Mouse (Mus musculus) stomach, postnatal 0 days (tissue): ENCODE results near the gene Rpl14. TPM values are rescaled to one million over a fixed set of nuclear protein-coding genes. Genes with fewer than 3 reads are reported as not detected.

ENCODE experiments used
- ATAC-seq: fragments of 200-750 bp; cut with Nextera tagmentation; 2 replicates; pipeline ENCODE4 v1.8.0; 2017; ENCODE audit not compliant: low FRiP score, low TSS enrichment
- DNase-seq: peaks from one replicate; pipeline ENCODE4 v3.0.0-alpha.2; 2016; ENCODE audit warnings: low spot score
- H3K27ac ChIP-seq: fragments of 300-500 bp; sonication (generic); replicated peaks from 2 replicates; pipeline ENCODE4 v1.5.1; 2014; ENCODE audit warnings: mild to moderate bottlenecking, control low read depth
- H3K27me3 ChIP-seq: fragments of 300-500 bp; sonication (generic); 2 replicates; pipeline ENCODE4 v1.6.1; 2014; ENCODE audit warnings: low read length; ENCODE audit not compliant: control insufficient read depth, insufficient read depth
- H3K36me3 ChIP-seq: fragments of 300-500 bp; sonication (generic); 2 replicates; pipeline ENCODE4 v1.6.1; 2014; ENCODE audit warnings: low read length, mixed read lengths; ENCODE audit not compliant: control insufficient read depth, insufficient read depth
- H3K4me1 ChIP-seq: fragments of 300-500 bp; sonication (generic); replicated peaks from 2 replicates; pipeline ENCODE4 v1.6.1; 2014; ENCODE audit warnings: antibody characterized with exemption; ENCODE audit not compliant: control insufficient read depth, insufficient read depth
- H3K4me2 ChIP-seq: fragments of 300-500 bp; sonication (generic); replicated peaks from 2 replicates; pipeline ENCODE4 v1.6.1; 2014; ENCODE audit warnings: low read depth, mild to moderate bottlenecking, control low read depth, moderate library complexity
- H3K4me3 ChIP-seq: fragments of 300-500 bp; sonication (generic); 2 replicates; pipeline ENCODE4 v1.5.1; 2014; ENCODE audit warnings: low read depth, low read length, control low read depth
- H3K9ac ChIP-seq: fragments of 300-500 bp; sonication (generic); 2 replicates; pipeline ENCODE4 v1.6.1; 2014; ENCODE audit warnings: mild to moderate bottlenecking, low read length, control low read depth, mixed read lengths
- H3K9me3 ChIP-seq: fragments of 300-500 bp; sonication (generic); 2 replicates; pipeline ENCODE4 v1.6.1; 2016; ENCODE audit warnings: low read length; ENCODE audit not compliant: control insufficient read depth
- CTCF ChIP-seq: IDR thresholded peaks from 2 replicates; pipeline ENCODE4 v1.5.1; 2016; ENCODE audit warnings: antibody characterized with exemption, low read depth, mild to moderate bottlenecking, moderate library complexity
- EP300 ChIP-seq: optimal IDR thresholded peaks from 2 replicates; pipeline ENCODE3; 2016; ENCODE audit warnings: antibody characterized with exemption
- WGBS: fragments of 180-500 bp; shearing (Covaris S2); extraction: QIAGEN DNeasy Blood & Tissue Kit; methylation state at CpG from one replicate; pipeline ENCODE4 v1.1.7; 2014; 5-methylcytosine and 5-hydroxymethylcytosine counted together
- polyA plus RNA-seq: library from polyadenylated mRNA; unstranded; fragments of >200 nt; fragmentation: Nextera tagmentation; extraction: Ambion mirVana; gene quantifications from 2 replicates; pipeline ENCODE4 v1.2.1, GENCODE M21; 2015

Gene Rpl14
- polyA plus RNA-seq, 1 experiment from 2014 or later: 742 TPM

DNA sequence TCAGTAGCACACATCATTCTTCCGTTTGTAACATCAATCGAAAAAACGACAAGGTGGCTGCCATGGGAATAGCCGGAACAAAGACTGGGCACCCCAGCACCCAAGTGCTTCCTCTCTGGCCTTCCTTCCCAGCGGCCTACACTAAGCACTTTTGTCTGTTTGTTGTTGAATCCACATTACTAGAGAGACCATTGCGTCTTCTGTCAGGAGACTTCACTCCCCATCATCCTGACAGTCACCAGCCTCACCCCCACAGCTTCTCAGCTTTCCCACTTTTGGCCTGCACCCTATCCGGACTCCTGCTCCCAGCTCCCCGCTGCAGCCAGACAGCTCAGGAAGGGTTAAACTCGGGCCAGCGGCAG lies 48.1 kb downstream of the Rpl14 start:
- no peak overlapping the region; the same call in 1 of the 2 replicates for H3K4me2 ChIP-seq
- WGBS: 28% methylated on average over 10 of the region's 10 CpGs
- no peak for ATAC-seq
- TF ChIP-seq EP300: no peak
- no peak for TF ChIP-seq CTCF
- H3K27ac ChIP-seq: no peak overlapping the region
- no peak overlapping the region for H3K4me3 ChIP-seq
- H3K27me3 ChIP-seq: no peaks in the 10 kb centered on the region
- H3K9me3 ChIP-seq: no peaks in the 10 kb centered on the region
- no peaks in the 10 kb centered on the region for H3K36me3 ChIP-seq
- no peak for DNase-seq
- H3K4me1 ChIP-seq: no peaks in the 10 kb centered on the region
- H3K9ac ChIP-seq: no peak overlapping the region

DNA sequence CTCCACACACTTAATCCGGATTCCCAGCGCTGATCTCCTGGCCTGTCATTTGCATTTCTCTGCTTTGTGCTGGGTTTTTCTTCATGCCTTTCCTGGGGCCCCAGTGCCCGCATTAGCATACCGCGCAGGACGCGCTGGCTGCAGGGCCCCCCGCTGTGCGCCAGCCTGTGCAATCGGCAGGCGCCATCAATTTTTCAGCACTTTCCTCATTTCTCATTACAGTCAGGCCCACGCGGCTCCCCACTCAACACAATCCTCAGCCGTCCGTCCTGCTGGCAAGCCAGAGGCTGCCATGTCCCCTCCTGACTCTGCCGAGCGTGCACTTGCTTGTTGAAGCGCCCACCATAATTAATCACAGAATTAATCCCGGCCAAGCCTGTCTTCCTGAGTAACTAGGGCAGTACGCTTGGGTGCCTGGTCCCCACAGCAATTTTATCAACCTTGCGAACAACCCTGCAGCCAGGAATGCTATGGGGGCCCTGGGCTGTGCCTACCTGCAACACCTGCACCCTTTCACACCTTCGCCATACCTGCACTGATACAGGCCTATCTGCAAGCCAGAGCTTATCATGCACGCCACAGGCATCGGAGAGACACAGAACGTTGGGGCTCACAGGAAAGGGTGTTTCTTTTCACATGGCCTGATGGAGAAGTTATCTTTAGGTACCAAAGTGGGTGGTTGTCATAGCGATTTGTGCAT lies 48.6 kb downstream of the Rpl14 start:
- 13% methylated on average over 26 of the region's 26 CpGs for WGBS
- H3K9ac ChIP-seq: no peak overlapping the region

GRCm38 (mm10) chr9:120620409-120620745 lies 49.1 kb downstream of the Rpl14 start:
- ATAC-seq: no peak
- H3K4me2 ChIP-seq: no peak overlapping the region
- H3K27me3 ChIP-seq: no peaks in the 10 kb centered on the region
- no peak overlapping the region for H3K4me3 ChIP-seq
- H3K9ac ChIP-seq: no peak overlapping the region
- DNase-seq: no peak
- no peaks in the 10 kb centered on the region for H3K9me3 ChIP-seq
- H3K27ac ChIP-seq: no peak overlapping the region
- H3K36me3 ChIP-seq: no peaks in the 10 kb centered on the region
- no peaks in the 10 kb centered on the region for H3K4me1 ChIP-seq
- TF ChIP-seq EP300 (no peak), CTCF (no peak)
- WGBS: 45% methylated on average over 4 of the region's 4 CpGs

More for the DNA sequence above, 48.6 kb downstream of the Rpl14 start:
- no peak for DNase-seq
- Histone ChIP-seq H3K27ac (no peak overlapping the region), H3K27me3 (no peaks in the 10 kb centered on the region), H3K4me1 (no peaks in the 10 kb centered on the region), H3K36me3 (no peaks in the 10 kb centered on the region), H3K4me2 (no peak overlapping the region; the same call in 1 of the 2 replicates), H3K9me3 (no peaks in the 10 kb centered on the region), H3K4me3 (no peak overlapping the region)
- ATAC-seq: no peak
- TF ChIP-seq CTCF (no peak), EP300 (no peak)

Other genes starting within 250 kb of the Rpl14 start
- gene Eif1b, start 79.2 kb upstream of the Rpl14 start, polyA plus RNA-seq: 93.3 and 112 TPM in 2 replicates
- 2.1 and 2.3 TPM in 2 replicates for gene Entpd3, start 31.6 kb upstream of the Rpl14 start, polyA plus RNA-seq